Mouse (Mus musculus) olfactory bulb, adult 2 months (tissue): Measurements from ENCODE around the gene Large1.

ENCODE experiments used
- CTCF ChIP-seq: fragments of 200-500 bp; IDR thresholded peaks from 2 replicates; pipeline ENCODE4 v1.5.1; 2012; ENCODE audit warnings: low read depth, mild to moderate bottlenecking, low read length, moderate library complexity; ENCODE audit not compliant: insufficient read depth
- POLR2A ChIP-seq: fragments of 200-500 bp; IDR thresholded peaks from 2 replicates; pipeline ENCODE4 v1.6.1; 2012; ENCODE audit warnings: mild to moderate bottlenecking, low read depth, low read length, moderate library complexity; ENCODE audit not compliant: insufficient read depth

GRCm38 (mm10) chr8:73053878-73054277, 299.5 kb downstream of the Large1 start:
- TF ChIP-seq CTCF (no peak), POLR2A (no peak)
